Mouse (Mus musculus): ENCODE measurements around the gene Krt8.

DNA sequence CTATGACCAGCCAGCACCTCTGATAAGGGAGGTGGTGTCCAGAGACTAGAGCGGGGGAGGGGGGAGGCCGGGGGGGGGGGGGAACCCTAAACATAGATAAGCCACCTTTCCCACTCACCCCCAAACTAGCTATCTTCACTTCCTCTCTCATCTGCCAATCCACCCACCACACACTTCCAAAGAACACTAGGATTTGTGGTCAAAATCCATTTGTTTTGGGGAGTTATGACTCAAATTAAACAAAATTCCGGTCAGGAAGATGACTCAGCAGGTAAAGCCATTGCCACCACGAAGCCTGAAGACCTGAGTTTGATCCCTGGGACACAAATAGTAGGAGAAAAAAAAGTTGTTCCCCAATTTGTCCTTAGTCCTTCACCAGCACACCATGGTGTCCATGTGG lies 10.6 kb upstream of the Krt8 start:
- TF ChIP-seq POLR2A (IDR thresholded peaks at IDR 0.05; ENCODE audit: borderline replicate concordance, insufficient read depth, low read length), result no peak
- no peak for TF ChIP-seq CTCF (IDR thresholded peaks at IDR 0.05; ENCODE audit: borderline replicate concordance, insufficient read depth, low read depth, low read length)
